Mouse (Mus musculus) heart, adult 8-10 months (tissue): Measurements from ENCODE around the gene Nf1. TPM values are rescaled to one million over a fixed set of nuclear protein-coding genes. Genes with fewer than 3 reads are reported as not detected.

ENCODE experiments used
- DNase-seq: peaks from one replicate; pipeline ENCODE4 v3.0.0; 2022; ENCODE audit warnings: low spot score
- total RNA-seq, 4 experiments: library from RNA; stranded (reverse); gene quantifications; 2 replicates each; pipeline ENCODE4 v1.2.4; 2022

The Nf1 gene
- total RNA-seq, 4 experiments from 2014 or later, result 25.2 to 31.6 (median 29.9) TPM

DNA sequence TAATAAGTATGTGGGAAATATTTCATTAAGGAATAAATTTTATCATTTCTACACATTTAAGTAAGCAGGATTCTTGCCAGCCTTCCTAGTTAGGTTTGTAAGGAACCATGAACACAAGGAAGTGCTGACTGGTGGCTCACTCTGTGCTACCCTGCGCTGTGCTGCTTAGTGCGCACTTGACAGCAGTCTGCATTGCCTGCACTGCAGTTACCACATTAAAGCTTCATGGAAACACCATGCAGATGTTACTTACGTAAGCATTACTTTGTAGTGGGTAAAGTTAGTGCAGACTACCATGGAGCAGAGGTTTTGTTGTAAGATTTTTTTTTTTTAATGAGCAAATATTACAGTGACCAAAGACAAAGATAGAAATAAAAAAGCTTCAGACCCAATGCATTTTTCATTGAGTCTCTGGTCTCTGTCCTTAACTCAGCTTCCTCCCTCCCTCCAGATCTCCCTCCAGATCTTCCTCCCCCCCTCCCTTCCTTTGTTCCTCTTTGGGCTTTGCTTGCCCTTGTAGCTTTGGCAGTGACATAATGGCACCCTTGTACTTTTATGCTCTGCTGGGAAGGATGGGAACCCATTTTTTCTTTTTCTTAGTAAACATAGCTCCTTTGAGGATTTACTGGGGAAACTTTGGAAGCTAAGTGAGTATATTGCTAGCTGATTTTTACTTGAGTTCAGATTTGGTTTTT lies 121.4 kb downstream of the Nf1 start:
- no peak for DNase-seq

DNA sequence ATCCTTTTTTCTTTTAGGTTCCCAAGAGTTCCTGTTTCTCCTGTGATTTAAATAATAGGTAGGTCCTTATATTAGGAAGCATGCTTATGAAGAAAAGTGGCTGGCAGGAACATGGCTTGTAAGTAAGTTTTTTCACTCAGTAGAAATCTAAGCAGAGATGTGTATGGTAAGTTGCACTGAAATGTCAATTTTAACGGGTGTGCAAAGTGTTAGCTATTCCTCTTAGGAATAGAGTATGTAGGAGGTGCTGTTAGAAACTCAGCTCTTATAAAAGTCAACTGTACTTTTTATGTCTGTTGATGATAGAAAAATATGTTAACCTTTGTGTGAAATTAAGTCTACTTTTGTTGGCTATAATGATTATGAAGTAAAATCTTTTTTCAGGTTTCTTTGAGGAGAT lies 128.6 kb downstream of the Nf1 start:
- no peak for DNase-seq

DNA sequence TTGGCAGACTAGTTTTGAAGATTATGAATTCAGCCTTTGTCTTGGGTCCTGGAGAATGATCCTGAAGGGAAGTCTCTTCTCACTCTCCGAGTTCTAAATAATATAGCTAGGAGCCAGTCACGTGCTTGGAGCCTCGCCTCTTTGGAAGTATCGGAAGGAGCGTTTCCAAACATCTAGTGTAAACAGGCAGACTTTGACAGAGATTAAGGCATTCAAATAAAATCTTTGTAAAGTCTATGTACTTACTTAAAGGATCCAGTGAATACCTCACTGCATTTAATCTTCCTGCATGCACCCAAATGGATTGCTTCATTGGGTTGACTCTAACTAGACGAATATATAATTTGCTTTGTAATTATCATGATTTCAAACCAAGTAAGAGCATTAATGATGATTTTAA lies 143.9 kb downstream of the Nf1 start:
- DNase-seq, result no peak

DNA sequence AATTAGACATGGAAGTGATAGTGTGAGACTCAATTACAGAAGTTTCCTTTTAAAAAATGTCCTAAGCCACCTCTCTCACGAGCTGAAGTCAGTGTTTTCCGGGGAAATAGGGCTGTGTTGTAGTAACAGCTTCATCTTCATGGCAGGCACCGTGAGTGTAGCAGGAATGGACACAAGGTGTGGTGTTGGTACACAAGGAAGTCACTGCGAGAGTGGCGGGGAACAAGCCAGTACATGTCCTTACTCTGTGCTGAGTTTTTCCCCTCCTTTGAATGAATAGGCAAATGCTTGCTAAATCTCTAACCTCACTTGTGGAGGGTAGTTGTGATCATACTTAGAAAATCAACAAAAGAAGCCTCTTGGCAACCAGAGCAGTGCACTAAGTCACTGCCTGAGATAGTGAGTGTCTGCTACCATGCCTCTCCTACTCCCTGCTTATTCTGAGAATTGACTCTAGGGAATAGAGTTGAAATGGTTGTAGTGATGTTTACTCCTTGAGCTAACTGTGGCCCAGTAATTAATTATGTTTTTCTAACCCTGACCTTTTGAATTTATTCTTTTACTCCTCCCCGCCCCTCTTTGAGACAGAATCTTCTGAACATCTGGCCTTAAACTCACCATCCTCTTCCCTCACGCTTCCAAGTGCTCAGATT lies 144.5 kb downstream of the Nf1 start:
- DNase-seq, result no peak

DNA sequence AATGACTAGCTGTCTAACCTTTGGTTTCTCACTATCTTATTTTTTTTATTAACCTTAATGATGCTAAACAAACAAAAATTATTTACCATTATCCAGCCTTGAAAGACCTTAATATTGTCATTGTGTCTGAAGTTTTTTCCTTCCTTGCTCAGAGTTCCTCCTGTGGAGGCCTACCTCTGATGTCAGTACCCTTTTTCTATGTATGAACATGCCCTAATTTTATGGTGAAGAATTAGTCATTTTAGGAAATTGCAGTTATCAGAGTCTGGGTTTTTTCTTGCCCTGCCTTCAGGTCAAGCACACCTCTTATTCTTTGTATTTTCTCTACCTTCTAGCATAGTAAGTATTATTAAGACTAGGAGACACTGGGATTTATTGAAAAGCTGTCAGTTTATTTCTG lies 145.2 kb downstream of the Nf1 start:
- no peak for DNase-seq

DNA sequence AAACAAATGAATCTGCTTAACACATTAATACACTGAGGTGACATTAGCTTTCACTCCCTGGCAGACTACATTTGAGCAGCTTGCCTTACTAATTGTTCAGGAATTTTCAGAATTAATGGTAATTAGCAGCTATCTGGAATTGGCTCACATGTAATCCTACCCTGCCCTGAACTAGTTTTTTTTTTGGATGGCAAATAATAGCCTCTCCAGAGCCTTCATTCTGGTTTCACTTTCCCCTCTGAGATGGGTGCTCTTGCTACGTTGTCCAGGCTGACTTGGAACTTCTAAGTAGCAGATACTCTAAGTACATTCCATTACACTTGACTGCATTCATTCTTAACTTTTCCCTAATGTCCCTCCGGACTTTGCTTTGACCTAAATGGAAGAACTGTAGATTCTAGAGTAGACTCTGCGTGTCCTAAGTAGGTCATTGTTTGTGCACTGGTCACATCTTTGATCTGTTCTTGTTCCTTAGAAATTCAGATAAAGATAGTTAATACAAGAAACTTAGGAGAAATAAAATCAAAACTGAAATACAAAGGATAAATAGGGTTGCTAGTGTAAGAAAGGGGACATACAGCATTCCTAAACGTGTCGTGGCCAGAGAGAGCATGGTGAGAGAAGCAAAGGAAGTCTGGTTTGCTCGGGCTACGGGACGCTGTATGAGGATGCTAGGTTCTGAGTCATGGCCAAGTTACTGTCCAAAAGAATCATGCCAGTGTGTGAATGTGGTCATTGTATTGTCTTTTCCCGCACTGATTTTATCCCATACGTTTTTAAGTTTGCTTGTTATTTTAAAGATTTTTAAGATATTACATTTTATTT lies 155.7 kb downstream of the Nf1 start:
- peak; percentile 24 for DNase-seq

DNA sequence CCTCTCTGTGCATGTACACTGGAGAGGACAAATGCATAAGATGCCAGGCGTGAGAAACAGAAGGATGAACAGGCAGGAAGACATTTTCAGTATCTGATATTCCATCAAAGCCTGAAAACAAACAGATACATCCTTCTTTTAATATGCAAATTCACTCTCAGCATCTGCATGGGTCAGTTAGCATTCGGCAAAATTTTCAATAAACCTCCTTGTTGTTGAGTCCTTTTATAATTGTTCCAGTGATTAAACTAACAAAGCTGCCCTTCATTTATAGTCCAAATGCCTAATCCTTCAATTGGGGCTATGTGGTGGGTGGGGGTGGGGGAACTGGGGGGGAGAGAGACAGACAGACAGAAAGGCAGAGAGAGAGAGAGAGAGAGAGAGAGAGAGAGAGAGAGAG lies 163.4 kb downstream of the Nf1 start:
- no peak for DNase-seq

DNA sequence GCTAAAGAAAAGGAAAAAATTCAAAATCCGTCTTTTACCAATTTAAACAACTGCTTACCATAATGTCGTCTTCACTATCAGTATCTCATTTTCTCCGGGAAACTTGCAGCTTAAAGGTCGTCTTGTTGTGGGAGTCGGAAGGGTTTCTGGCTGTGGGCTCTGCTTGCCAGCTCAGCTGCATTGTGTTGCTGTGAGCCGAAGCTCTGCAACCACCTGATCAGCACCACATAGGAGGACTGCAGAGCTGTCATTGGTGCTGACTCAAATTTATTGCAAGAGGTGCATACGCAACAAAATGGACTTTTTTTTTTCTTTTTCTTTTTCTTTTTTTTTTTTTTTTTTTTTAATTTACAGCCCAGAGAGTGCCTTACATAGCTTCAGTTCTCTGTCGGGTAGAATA lies 164.4 kb downstream of the Nf1 start, which contains the start of gene Omg:
Gene Omg, minus strand, starts transcription at position 240 of the 400 bp plus-strand sequence.
- no peak for DNase-seq

DNA sequence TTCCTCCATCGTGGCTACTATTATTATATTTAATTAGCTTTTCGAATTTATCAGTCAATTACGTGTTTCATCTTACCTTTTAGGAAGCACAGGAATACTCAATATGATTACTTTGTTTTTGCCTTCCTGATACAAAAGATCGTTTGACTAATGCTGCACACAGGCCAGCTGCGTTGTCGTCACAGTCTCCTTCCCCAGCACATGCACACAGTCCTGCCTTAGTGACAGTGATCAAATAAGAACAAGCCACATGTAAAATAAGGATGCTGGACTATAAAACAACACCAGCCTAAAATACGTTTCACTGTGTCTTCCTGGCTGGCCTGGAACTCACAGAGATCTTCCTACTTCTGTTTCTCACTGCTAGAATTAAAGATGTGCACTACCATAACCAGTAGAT lies 165.0 kb downstream of the Nf1 start:
- DNase-seq, result no peak

DNA sequence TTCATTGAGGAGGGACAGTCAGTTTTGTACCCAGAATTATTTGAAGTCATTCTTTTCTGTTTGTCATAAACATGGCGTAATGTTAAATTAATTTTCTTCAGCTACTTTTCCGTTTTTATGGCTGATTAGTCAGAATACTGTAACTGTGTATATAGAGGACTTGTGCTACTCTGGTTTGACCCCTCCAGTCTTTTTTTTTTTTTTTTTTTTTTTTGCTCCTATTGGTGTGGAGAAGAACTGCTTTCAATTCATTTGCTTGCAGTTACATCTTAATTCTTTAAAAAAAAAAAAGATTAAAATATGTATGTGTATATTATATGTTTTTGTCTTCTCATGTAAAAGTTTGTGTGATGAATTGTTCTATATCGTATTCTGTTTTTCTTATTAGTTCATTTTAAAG lies 172.5 kb downstream of the Nf1 start:
- DNase-seq, result no peak

DNA sequence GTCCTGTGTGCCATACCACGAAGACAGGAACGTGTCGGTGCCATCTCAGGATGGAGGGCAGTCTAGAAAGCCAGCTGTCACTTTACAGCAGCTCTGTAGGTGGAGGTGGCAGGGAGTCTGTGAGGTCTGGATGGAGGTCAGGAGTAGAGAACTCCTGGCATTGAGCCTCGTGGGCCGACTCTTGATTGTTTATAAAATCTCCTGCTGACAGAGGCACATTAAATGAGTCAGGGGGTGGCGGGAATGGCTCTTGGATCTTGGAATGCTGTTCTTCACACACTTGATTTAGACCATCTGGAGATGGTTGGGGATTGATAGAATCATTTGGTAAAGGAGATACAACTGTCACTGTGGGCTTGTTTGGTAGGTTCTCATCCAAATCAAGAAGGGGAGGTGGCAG lies 175.8 kb downstream of the Nf1 start:
- no peak for DNase-seq

DNA sequence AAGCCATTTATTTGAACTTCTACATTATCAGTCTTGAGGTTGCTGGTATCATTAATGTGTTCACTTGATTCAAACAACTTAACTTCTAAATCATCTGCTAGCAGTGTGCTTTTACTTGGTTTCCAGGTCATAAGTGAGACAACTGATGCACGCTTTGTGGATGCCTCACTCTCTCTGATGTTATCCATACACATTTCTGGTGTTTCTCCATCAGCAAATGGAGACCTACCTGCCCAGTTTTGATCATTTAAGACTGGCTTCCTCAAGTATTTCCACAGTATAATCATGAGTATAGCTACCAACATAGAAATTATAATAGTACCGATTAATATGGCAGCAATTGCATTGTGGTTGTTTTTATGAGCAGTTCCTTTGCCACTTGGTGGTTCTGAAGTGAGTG lies 176.3 kb downstream of the Nf1 start:
- DNase-seq, result no peak

DNA sequence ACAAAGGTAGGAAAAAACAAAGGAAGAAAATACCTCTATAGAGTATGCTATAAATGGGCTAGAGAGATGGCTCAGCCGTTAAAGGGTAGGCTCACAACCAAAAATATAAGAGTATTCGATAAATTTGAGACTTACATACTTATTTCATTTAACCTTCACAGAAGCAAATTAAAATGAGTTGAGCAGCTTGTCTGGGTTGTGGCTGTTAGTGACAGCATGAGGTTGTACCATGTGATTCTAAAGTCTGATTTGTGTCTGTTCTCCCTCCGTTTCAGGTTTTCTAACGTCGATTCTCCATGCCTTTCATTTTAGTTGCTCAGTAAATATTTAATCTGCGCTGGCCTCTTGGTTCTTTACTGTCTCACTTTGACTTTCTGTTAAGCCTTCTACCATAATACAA lies 179.8 kb downstream of the Nf1 start:
- DNase-seq, result no peak

DNA sequence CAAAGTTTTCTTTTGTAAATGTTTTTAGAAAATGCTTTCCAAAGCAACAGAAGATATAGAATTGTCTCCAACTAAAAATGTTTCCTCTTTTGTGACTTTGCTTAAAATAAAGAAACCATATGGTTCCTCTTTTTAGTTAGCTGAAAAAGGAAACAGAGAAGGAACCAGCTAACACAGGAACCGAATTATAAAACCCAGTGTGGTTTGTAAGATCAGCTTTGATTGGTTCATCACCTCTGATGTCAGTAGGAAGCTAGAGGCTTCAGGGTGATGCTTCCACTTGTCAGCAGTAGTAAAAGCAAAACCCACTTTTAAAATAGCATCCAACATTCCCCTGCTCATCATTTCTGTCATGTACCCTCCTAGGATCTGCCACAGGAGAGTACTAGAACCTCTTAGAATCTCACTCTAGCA lies 180.4 kb downstream of the Nf1 start:
- DNase-seq, result peak; percentile 54

DNA sequence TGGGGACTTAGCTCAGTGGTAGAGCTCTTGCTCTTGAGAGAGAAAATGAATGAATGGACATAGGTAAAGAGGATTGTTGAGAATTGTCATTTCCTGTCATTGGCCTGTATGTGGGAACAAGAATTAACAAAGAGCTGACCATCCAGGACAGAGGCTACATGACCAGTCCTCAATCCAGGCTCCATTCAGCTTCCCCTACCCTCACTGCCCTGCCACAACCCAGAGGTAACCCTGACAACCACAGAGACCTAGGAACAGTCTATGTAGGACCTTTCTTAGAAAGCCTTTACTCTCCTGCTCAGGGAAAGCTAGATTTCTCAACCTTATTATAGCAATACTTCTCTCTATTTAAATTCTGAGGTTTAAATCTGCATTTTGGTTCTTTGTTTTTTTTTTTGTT lies 181.3 kb downstream of the Nf1 start:
- no peak for DNase-seq

DNA sequence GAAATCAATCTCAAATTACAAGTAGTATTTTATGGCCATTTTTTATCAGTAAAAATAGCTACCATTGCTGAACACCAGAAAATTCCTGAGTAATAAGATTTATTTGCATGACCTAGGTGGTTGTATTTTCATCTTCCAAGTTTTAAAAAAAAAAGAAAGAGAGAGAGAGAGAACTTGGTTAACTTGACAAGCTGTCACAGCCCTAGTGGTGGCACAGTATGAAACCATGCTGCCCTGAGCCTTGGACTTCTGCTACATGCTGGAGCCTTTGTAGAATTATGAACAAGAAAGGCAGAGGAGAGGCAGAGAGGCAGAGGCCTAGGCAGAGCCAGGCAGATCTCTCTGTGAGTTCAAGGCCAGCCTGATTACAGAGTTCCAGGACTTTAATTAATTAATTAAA lies 182.4 kb downstream of the Nf1 start:
- no peak for DNase-seq

DNA sequence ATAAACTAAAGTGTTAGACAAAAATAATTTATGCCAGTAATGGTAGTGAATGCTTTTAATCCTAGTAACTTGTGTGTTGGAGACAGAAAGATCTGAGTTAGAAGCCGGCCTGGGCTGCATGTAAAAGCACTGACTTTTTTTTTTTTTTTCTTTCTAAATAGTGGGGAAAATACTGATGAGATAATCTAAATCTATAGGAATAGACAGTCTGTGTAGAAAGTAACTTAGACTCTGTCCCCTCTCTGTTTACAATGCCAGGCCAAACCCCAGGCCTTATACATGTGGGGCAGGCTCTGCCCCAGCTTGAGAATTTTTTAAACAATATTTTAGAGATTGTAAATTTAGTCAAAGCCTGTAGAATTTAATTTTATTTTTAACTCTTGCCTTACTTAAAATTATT lies 183.5 kb downstream of the Nf1 start:
- DNase-seq, result no peak

DNA sequence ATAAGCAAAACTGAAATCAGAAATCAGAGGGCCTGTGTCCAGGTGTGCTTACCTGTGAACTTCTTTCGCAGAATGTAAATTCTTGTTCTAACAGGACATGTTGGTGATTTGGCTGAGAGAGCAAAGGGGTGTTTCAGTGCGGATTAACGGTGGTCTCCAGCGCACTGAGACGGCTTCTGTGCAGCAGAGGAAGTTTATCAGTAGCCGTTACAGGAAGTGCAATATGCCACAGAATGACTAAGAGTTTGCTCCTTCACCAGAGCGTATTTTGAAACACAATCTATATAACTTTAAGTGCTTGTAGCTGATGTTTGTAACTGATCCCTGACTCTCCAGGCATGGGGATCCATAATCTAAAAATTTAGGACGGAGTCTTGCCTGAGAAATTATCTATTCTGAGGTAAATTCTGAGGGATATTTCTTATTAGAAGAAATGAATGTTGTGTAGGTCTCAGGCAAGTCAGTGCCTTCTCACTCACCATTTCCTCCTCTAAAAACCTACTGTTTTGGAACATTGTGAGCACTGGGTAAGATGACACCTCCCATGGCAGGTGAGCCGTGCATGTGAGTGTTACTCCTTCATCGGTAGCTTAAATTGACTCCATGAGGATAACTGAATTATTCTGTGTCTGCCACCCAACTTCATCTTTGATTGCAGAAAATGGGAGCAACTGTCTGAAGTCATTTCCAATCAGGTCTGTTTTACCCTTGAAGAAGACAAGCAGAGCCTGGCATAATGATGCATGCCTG lies 184.2 kb downstream of the Nf1 start, which contains the start of gene Evi2b:
Gene Evi2b, minus strand, starts transcription at position 203 of the 750 bp plus-strand sequence.
- no peak for DNase-seq

DNA sequence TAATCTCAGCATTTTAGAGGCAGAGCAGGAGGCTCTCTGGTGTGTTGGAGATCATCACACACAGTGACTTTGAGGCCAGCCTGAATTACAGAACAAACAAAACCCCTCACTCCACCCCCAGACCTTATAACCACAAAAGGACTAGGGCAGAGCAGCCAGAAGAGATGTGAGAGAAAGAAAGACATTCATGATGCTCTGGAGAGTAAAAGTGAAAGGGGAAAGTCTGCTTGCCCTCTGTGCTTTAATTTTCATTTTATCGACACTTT lies 184.8 kb downstream of the Nf1 start:
- DNase-seq, result no peak

DNA sequence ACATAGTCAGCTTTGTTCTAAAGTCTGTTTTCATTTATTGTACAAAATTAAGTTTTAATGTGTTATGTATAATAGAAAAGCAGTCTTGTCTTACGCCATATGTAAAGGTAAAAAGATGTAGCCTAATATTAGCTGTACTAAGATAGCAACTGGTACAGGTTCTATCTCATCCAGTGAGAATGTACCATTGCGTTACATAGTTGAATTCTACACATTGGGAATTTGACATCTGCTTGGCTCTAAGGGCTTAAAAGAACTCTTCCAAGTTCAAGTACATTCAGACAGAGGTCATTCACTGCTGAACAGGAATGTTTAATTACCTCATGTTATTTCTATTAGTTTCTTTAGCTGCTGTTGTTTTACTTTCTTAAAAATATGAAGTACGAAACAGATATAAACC lies 187.1 kb downstream of the Nf1 start:
- DNase-seq, result no peak

DNA sequence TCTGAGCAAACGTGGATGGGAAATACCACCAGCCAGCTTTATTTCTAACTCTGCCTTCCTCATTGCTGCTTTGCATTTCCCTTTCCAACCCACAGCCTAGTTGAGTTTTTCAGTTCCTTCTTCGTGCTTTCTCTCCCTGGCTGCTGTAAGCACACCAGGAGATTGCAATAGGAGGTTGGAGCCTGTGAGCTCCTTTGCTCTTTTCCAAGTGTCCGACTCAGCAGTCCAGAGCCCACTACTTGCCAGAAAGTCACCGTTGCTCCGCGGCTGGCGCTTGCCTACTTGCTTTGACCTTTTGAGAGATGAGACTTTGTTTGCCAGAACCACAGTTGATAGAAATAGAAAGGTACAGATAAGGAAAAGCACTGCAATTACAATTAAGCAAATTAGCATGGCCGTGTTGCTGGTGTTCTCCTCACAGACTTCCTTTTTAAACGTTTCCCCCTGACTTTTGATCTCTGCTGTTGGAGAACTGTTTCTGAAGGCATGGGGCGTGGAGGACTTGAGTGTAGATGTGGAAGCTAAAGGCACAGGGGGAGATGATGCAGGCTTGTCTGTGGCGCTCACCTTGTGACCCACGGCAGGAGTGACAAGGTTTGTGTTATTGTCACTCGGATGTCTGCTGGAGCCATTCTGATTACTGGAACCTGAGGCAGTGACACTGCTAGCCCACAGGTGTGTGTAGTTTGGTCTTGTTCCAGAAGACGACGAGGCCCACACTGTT lies 187.7 kb downstream of the Nf1 start:
- peak; percentile 28 for DNase-seq
